Mouse (Mus musculus) forebrain, embryonic 15.5 days (tissue): ENCODE measurements at regions not wholly inside any gene's neighbourhood (a gene's known extent, or its start where the extent isn't known, plus 50 kb on each side); places are given as distances from the start of the nearest gene placed in this dataset.

Source experiments
- ATAC-seq: fragments of 200-750 bp; cut with Nextera tagmentation; replicated peaks from 2 replicates; pipeline ENCODE4 v1.8.0; 2017; ENCODE audit warnings: mild to moderate bottlenecking, moderate TSS enrichment, moderate library complexity
- H3K27ac ChIP-seq: fragments of 300-500 bp; sonication (generic); replicated peaks from 2 replicates; pipeline ENCODE4 v1.5.1; 2015; ENCODE audit warnings: mild to moderate bottlenecking, inconsistent platforms
- H3K27me3 ChIP-seq: fragments of 300-500 bp; sonication (generic); 2 replicates; pipeline ENCODE4 v1.6.1; 2015; ENCODE audit warnings: inconsistent platforms
- H3K36me3 ChIP-seq: fragments of 300-500 bp; sonication (generic); 2 replicates; pipeline ENCODE4 v1.6.1; 2015; ENCODE audit warnings: mild to moderate bottlenecking, inconsistent platforms
- H3K4me1 ChIP-seq: fragments of 300-500 bp; sonication (generic); 2 replicates; pipeline ENCODE4 v1.6.1; 2015; ENCODE audit warnings: inconsistent platforms
- H3K4me2 ChIP-seq: fragments of 300-500 bp; sonication (generic); replicated peaks from 2 replicates; pipeline ENCODE4 v1.6.1; 2015; ENCODE audit warnings: mild to moderate bottlenecking, inconsistent platforms
- H3K4me3 ChIP-seq: fragments of 300-500 bp; sonication (generic); 2 replicates; pipeline ENCODE4 v1.5.1; 2015; ENCODE audit warnings: mild to moderate bottlenecking, inconsistent platforms
- H3K9ac ChIP-seq: fragments of 300-500 bp; sonication (generic); replicated peaks from 2 replicates; pipeline ENCODE4 v1.6.1; 2015; ENCODE audit warnings: mild to moderate bottlenecking, inconsistent platforms
- H3K9me3 ChIP-seq: fragments of 300-500 bp; sonication (generic); 2 replicates; pipeline ENCODE4 v1.6.1; 2016; ENCODE audit warnings: inconsistent platforms
- WGBS: fragments of 180-500 bp; shearing (Covaris S2); methylation state at CpG from one replicate; pipeline ENCODE4 v1.1.7; 2015; ENCODE audit warnings: mixed read lengths; 5-methylcytosine and 5-hydroxymethylcytosine counted together

DNA sequence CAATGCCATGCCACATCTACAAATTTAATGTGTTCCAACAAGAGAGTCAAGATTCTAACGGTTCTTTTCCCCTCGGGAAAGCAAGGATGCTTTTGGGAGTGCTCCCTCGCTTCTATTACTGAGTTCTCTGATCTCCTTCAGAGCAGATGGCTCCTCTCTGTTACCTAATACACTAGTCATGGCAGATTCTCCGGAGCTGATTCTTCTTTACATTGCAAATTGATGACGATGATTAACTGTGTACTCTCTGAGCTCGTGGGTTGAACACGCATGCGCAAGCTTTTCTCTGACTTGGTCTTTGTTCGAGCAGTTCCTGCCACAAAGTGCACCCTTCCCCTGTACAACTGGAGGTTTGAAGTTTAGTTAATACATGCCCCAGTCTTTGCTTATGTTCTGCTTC lies 471.5 kb upstream of the Tenm4 start:
- Histone ChIP-seq H3K4me1 (no peaks in the 10 kb centered on the region), H3K9me3 (no peaks in the 10 kb centered on the region), H3K4me3 (no peak overlapping the region), H3K9ac (no peak overlapping the region), H3K27ac (no peak overlapping the region), H3K27me3 (no peaks in the 10 kb centered on the region), H3K4me2 (no peak overlapping the region), H3K36me3 (no peaks in the 10 kb centered on the region)
- 73% methylated on average over 9 of the region's 9 CpGs for WGBS
- no peak for ATAC-seq

DNA sequence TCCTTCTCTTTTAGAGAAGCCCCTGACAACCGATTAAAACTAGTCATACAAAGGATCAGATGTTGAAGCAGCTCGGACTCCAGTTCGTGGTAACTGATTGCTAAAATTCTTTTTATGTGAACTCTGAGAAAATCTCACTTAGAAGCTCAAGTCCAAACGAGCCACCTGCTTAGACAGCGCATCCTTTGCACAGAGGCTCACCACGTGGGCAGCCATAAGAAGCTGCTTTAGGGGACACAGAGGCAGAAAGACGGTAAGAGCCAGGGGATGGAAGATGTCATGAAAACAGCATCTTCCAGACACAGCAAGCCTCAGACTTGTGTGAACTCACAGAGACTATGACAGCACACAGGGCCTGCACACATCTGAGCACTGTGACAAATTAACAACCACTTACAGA lies 461.0 kb upstream of the Tenm4 start:
- Histone ChIP-seq H3K36me3 (no peaks in the 10 kb centered on the region), H3K4me2 (no peak overlapping the region), H3K9me3 (no peaks in the 10 kb centered on the region), H3K27me3 (no peaks in the 10 kb centered on the region), H3K9ac (no peak overlapping the region), H3K4me1 (no peaks in the 10 kb centered on the region), H3K4me3 (no peak overlapping the region), H3K27ac (no peak overlapping the region)
- 70% methylated on average over 7 of the region's 7 CpGs for WGBS
- no peak for ATAC-seq

- no peaks in the 10 kb centered on the region for H3K9me3 ChIP-seq
- H3K4me3 ChIP-seq: no peak overlapping the region
- H3K27me3 ChIP-seq: no peaks in the 10 kb centered on the region
- no peak overlapping the region for H3K27ac ChIP-seq
- no peaks in the 10 kb centered on the region for H3K36me3 ChIP-seq
- H3K9ac ChIP-seq: no peak overlapping the region
- no peak overlapping the region for H3K4me2 ChIP-seq
- no peaks in the 10 kb centered on the region for H3K4me1 ChIP-seq
- no peak for ATAC-seq
Measured at GRCm38 (mm10) chr7:95720083-95720482, 451.0 kb upstream of the Tenm4 start.

DNA sequence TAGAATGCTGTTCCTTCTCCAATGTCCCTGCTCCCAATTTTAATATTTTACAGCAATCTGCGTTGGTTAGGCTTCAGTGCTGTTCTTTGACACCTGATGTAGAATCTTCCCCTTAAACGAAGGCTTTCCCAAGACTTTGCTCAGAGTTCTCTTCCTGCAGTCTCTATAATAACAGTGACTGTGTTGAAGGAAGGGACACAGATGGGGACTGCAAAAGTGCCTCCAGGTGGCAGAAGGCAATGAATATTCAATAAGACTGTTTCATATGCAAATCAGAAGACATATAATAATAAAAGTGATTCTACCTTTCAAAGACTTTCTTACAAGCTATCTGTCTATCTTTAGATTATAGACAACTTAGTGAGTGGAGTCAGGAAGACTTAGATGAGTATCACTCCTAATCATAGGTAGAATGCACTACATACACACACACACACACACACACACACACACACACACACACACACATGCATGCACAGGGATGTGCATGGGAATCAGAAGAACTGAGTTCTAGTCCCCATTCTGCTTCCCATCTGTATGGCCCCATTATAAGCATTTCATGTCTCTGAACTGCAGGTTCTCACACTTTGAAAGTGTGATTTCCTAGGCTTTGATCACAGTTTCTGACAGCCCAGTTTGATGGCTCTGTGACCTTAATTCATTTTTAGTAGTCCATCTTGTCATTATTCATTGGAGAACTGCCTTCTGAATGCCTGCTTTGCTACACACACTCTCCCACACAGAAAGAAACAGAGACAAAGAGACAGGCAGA lies 445.1 kb upstream of the Tenm4 start:
- no peaks in the 10 kb centered on the region for H3K27me3 ChIP-seq
- WGBS: 51% methylated on average over 2 of the region's 2 CpGs
- peak; percentile 85 for ATAC-seq
- no peak overlapping the region for H3K9ac ChIP-seq
- H3K36me3 ChIP-seq: no peaks in the 10 kb centered on the region
- H3K4me3 ChIP-seq: no peak overlapping the region
- H3K4me1 ChIP-seq: peaks cover 4% of the 10 kb centered on the region; the same call in 1 of the 2 replicates
- H3K27ac ChIP-seq: peak overlapping the region; percentile 62
- no peak overlapping the region for H3K4me2 ChIP-seq
- H3K9me3 ChIP-seq: no peaks in the 10 kb centered on the region

DNA sequence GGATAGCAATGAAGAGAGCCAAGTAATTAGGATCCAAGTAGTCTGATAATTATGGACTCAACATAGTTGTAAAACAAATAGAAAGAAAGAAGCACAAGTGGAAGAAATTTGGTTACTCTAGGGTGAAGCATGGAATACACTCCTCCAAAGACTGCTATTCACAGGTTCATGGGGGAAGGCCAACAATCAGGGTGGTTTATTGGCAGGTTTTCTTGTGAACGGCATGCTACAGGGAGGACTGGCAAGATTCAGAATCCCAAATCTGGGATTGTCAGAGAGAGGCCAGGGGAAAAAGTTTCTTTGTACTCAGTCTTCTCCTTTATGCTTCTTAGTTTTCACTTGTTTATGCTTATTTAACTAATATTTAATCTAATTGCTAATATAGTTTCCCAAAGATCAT lies 437.2 kb upstream of the Tenm4 start:
- Histone ChIP-seq H3K4me3 (no peak overlapping the region), H3K4me1 (no peaks in the 10 kb centered on the region), H3K4me2 (no peak overlapping the region), H3K9me3 (no peaks in the 10 kb centered on the region), H3K27ac (peak overlapping the region; percentile 31; the same call in 1 of the 2 replicates), H3K36me3 (no peaks in the 10 kb centered on the region), H3K27me3 (no peaks in the 10 kb centered on the region), H3K9ac (no peak overlapping the region)
- 46% methylated on average over 1 of the region's 1 CpGs for WGBS
- ATAC-seq: 0 out of 2 replicates have a peak, but pooled peaks have one; percentile 51

DNA sequence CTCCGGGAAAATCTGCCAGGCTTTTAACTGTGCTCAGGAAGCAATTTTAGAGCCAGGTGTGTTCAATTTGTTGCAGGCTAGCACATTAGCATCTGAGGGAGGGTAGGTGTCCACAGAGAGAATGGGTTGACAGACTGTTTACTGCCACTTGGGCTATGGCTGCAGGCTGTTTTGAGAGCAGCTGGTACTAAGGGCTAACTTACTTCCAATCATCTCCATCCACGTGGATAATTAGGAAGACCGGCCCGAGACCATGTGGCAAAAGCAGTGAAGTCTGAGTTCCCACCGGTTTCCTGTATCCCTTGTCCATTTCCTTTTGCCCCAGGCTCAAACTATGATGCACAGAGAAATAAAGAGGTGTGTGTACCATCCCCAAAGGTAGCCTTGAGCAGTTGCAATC lies 436.5 kb upstream of the Tenm4 start:
- H3K9me3 ChIP-seq: no peaks in the 10 kb centered on the region
- H3K9ac ChIP-seq: no peak overlapping the region
- ATAC-seq: peak; percentile 85
- 0 out of 2 replicates have a peak overlapping the region, but pooled peaks have one; percentile 47 for H3K27ac ChIP-seq
- no peak overlapping the region for H3K4me3 ChIP-seq
- no peaks in the 10 kb centered on the region for H3K36me3 ChIP-seq
- WGBS: 47% methylated on average over 5 of the region's 5 CpGs
- H3K4me1 ChIP-seq: no peaks in the 10 kb centered on the region
- H3K4me2 ChIP-seq: no peak overlapping the region
- no peaks in the 10 kb centered on the region for H3K27me3 ChIP-seq

DNA sequence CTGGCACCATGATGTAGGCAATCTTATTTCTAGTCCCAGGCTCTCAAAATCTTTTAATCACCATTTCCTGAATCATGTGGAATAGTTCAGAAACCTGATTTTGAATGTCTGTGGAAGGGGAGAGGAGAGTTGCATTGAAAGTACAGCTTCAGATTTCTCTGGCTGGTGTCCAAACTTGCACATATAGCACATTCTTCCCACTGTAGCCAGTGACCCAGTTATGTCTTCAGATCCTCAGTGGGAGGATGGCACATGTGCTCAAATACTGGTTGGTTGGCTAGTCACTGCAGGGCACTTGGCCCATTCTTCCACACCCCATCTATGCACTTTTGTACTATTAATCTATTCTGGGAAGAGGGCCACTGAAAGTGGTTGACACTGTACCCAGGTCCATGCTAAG lies 434.3 kb upstream of the Tenm4 start:
- Histone ChIP-seq H3K36me3 (no peaks in the 10 kb centered on the region), H3K4me2 (no peak overlapping the region), H3K9me3 (no peaks in the 10 kb centered on the region), H3K4me3 (no peak overlapping the region), H3K9ac (no peak overlapping the region), H3K27me3 (no peaks in the 10 kb centered on the region), H3K27ac (no peak overlapping the region), H3K4me1 (no peaks in the 10 kb centered on the region)
- ATAC-seq: no peak

DNA sequence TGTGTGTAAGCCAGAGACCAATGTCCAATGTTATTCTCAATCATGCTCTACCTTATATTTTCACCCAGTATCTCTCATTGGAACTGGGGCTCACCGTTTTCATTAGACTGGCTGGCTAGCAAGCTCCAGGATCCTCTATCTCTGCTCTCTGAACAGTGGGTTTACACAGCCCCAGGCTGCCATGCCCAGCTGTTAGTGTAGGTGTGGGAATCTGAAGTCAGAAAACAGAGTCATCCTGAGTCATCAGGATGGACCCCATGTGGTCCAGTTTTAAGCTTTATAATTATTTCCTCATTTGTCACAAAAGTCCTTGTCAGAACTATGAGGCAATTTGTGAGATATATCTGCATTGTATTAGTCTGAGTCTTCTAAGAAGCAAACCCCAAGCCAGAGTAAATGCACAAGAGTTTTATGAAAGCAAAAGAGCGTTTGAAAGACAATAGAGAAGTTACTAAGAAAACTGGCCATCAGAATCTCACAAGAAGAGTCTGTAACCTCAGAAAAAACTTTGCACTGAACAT lies 432.3 kb upstream of the Tenm4 start:
- 79% methylated on average over 2 of the region's 2 CpGs for WGBS
- H3K4me3 ChIP-seq: no peak overlapping the region
- no peak overlapping the region for H3K4me2 ChIP-seq
- H3K27me3 ChIP-seq: no peaks in the 10 kb centered on the region
- H3K27ac ChIP-seq: no peak overlapping the region
- no peaks in the 10 kb centered on the region for H3K4me1 ChIP-seq
- H3K9me3 ChIP-seq: no peaks in the 10 kb centered on the region
- no peaks in the 10 kb centered on the region for H3K36me3 ChIP-seq
- no peak overlapping the region for H3K9ac ChIP-seq
- no peak for ATAC-seq

GRCm38 (mm10) chr7:95739779-95740178 lies 431.3 kb upstream of the Tenm4 start:
- Histone ChIP-seq H3K4me3 (no peak overlapping the region), H3K9me3 (no peaks in the 10 kb centered on the region), H3K27me3 (no peaks in the 10 kb centered on the region), H3K36me3 (no peaks in the 10 kb centered on the region), H3K4me1 (no peaks in the 10 kb centered on the region), H3K4me2 (no peak overlapping the region), H3K9ac (no peak overlapping the region), H3K27ac (no peak overlapping the region)
- no peak for ATAC-seq
- 79% methylated on average over 5 of the region's 5 CpGs for WGBS

GRCm38 (mm10) chr7:95758375-95758774 lies 412.7 kb upstream of the Tenm4 start:
- no peaks in the 10 kb centered on the region for H3K36me3 ChIP-seq
- H3K4me1 ChIP-seq: peaks cover 10% of the 10 kb centered on the region; the same call in 1 of the 2 replicates
- no peak overlapping the region for H3K4me3 ChIP-seq
- H3K9ac ChIP-seq: no peak overlapping the region
- no peak overlapping the region for H3K27ac ChIP-seq
- no peak overlapping the region for H3K4me2 ChIP-seq
- no peaks in the 10 kb centered on the region for H3K27me3 ChIP-seq
- 79% methylated on average over 2 of the region's 2 CpGs for WGBS
- no peak for ATAC-seq
- no peaks in the 10 kb centered on the region for H3K9me3 ChIP-seq

GRCm38 (mm10) chr7:95760945-95761661 lies 409.9 kb upstream of the Tenm4 start:
- Histone ChIP-seq H3K36me3 (no peaks in the 10 kb centered on the region), H3K9ac (no peak overlapping the region), H3K4me2 (no peak overlapping the region), H3K27ac (no peak overlapping the region), H3K4me3 (no peak overlapping the region), H3K27me3 (no peaks in the 10 kb centered on the region), H3K4me1 (peaks cover 10% of the 10 kb centered on the region; the same call in 1 of the 2 replicates), H3K9me3 (no peaks in the 10 kb centered on the region)
- 26% methylated on average over 12 of the region's 12 CpGs for WGBS
- ATAC-seq: peak; percentile 88

GRCm38 (mm10) chr7:95766356-95767150 lies 404.5 kb upstream of the Tenm4 start:
- WGBS: 71% methylated on average over 6 of the region's 6 CpGs
- Histone ChIP-seq H3K9ac (no peak overlapping the region), H3K4me1 (0 out of 2 replicates have a peak, but pooled peaks cover under 1% of the 10 kb centered on the region), H3K27me3 (no peaks in the 10 kb centered on the region), H3K4me3 (no peak overlapping the region), H3K4me2 (no peak overlapping the region), H3K9me3 (no peaks in the 10 kb centered on the region), H3K36me3 (no peaks in the 10 kb centered on the region), H3K27ac (no peak overlapping the region)
- 0 out of 2 replicates have a peak, but pooled peaks have one; percentile 19 for ATAC-seq
